Mouse (Mus musculus) left cerebral cortex, adult 18-20 months (tissue): ENCODE results near the gene Trim52. TPM values are rescaled to one million over a fixed set of nuclear protein-coding genes. Genes with fewer than 3 reads are reported as not detected.

Source experiments
- total RNA-seq, 2 experiments: library from RNA; stranded (reverse); gene quantifications; 2 replicates each; pipeline ENCODE4 v1.2.3; 2021

Trim52 gene
- total RNA-seq, 2 experiments from 2014 or later: not detected

Other genes with a start within 250 kb of the Trim52 start
- 100 to 1,000 TPM; 101 to 110 TPM for gene Spry2, start 209.4 kb upstream of the Trim52 start, total RNA-seq